Mouse (Mus musculus) midbrain, embryonic 11.5 days (tissue): Measurements from ENCODE around the gene C1s1. TPM values are rescaled to one million over a fixed set of nuclear protein-coding genes. Genes with fewer than 3 reads are reported as not detected.
"Not testable (repeated sequence)": the region's sequence is repeated elsewhere in the genome, so short reads cannot be mapped to it uniquely, and the experiment has no call there.

ENCODE experiments used
- ATAC-seq: fragments of 200-750 bp; cut with Nextera tagmentation; 2 replicates; pipeline ENCODE4 v1.8.0; 2017; ENCODE audit warnings: moderate TSS enrichment, moderate library complexity; ENCODE audit not compliant: low FRiP score
- DNase-seq: peaks from one replicate; pipeline ENCODE4 v3.0.0; 2015; ENCODE audit warnings: low spot score; ENCODE audit errors: missing footprints
- H3K27ac ChIP-seq: fragments of 300-500 bp; sonication (generic); 2 replicates; pipeline ENCODE4 v1.5.1; 2014; ENCODE audit warnings: low read depth, low read length
- H3K27me3 ChIP-seq: fragments of 300-500 bp; sonication (generic); 2 replicates; pipeline ENCODE4 v1.6.1; 2014; ENCODE audit warnings: mild to moderate bottlenecking, low read length, moderate library complexity, mixed read lengths; ENCODE audit not compliant: control insufficient read depth, insufficient read depth
- H3K36me3 ChIP-seq: fragments of 300-500 bp; sonication (generic); 2 replicates; pipeline ENCODE4 v1.6.1; 2014; ENCODE audit warnings: mild to moderate bottlenecking, low read length, moderate library complexity, mixed read lengths; ENCODE audit not compliant: control insufficient read depth, insufficient read depth
- H3K4me1 ChIP-seq: fragments of 300-500 bp; sonication (generic); 2 replicates; pipeline ENCODE4 v1.6.1; 2014; ENCODE audit warnings: low read length; ENCODE audit not compliant: control insufficient read depth, insufficient read depth
- H3K4me2 ChIP-seq: fragments of 300-500 bp; sonication (generic); 2 replicates; pipeline ENCODE4 v1.6.1; 2014; ENCODE audit warnings: mild to moderate bottlenecking, moderate library complexity
- H3K4me3 ChIP-seq: fragments of 300-500 bp; sonication (generic); 2 replicates; pipeline ENCODE4 v1.5.1; 2014; ENCODE audit warnings: low read depth, low read length
- H3K9ac ChIP-seq: fragments of 300-500 bp; sonication (generic); 2 replicates; pipeline ENCODE4 v1.6.1; 2014; ENCODE audit warnings: low read length
- H3K9me3 ChIP-seq: fragments of 300-500 bp; sonication (generic); 2 replicates; pipeline ENCODE4 v1.6.1; 2016; ENCODE audit warnings: low read length; ENCODE audit not compliant: control insufficient read depth
- WGBS: fragments of 180-500 bp; shearing (Covaris S2); extraction: QIAGEN DNeasy Blood & Tissue Kit; methylation state at CpG from one replicate; pipeline ENCODE4 v1.1.7; 2014; 5-methylcytosine and 5-hydroxymethylcytosine counted together
- polyA plus RNA-seq: library from polyadenylated mRNA; unstranded; fragments of >200 nt; fragmentation: Nextera tagmentation; extraction: Ambion mirVana; gene quantifications from 2 replicates; pipeline ENCODE4 v1.2.1, GENCODE M21; 2014

Gene C1s1
- polyA plus RNA-seq, 1 experiment from 2014 or later, result 0.44 TPM

DNA sequence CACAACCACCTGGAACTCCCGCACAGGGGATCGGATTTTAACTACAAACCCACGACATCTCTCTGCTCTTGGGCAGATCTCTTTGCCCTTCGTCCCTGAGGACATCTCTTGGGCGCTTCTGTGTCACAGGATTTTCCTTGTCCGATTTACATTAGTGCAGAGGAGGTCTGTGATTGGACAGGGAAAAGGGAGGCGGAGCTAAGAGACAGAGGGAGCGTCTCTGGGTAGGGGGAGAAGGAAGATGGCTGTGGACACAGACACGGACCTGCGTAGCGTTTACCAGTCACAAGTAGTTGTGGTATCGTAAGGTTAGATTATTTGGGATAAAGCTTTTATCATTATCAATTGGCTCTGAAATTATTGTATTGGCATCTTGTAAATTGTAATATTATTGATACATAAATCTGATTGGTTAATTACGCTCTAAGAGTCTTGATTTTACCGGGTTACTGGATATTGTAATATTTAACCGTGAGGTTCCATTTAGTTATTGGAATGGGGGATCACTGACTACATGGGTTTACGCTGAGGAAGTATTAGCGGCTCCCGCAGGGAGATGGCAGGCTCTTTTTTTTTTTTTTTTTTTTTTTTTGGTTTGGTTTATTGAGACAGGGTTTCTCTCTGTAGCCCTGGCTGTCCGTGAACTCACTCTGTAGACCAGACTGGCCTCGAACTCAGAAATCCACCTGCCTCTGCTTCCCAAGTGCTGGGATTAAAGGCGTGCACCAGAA, 56.6 kb downstream of the C1s1 start:
- no peaks in the 10 kb centered on the region for H3K36me3 ChIP-seq
- DNase-seq, result peak; percentile 88
- H3K9me3 ChIP-seq, result no peaks in the 10 kb centered on the region
- H3K4me3 ChIP-seq, result no peak overlapping the region; the same call in 1 of the 2 replicates
- no peak overlapping the region for H3K27ac ChIP-seq
- WGBS, result 31% methylated on average over 21 of the region's 21 CpGs
- H3K9ac ChIP-seq, result peak overlapping the region; percentile 28; the same call in 1 of the 2 replicates
- H3K4me1 ChIP-seq, result no peaks in the 10 kb centered on the region
- no peaks in the 10 kb centered on the region for H3K27me3 ChIP-seq
- peak overlapping the region; percentile 39 for H3K4me2 ChIP-seq
- peak; percentile 92 for ATAC-seq

DNA sequence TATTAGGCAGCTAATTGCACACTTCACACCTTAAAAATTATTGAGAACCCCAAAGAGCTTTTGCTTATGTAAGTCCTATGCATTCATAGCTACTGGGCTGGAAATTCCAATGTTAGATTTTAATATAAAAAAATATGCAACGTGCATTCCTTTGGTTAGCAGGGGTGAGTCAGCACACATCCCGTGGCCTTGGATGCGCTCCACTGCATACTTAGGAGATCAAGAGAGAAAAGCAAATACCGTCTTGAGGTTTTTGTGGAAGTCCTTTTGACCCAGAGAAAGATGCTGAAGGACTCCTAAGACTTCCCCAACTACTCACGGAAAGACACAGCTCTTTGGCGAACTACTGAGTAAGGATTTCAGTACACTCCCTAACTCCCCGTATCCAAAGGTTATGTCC, 57.3 kb downstream of the C1s1 start:
- no peaks in the 10 kb centered on the region for H3K9me3 ChIP-seq
- no peaks in the 10 kb centered on the region for H3K27me3 ChIP-seq
- H3K27ac ChIP-seq, result no peak overlapping the region
- no peak for ATAC-seq
- H3K4me2 ChIP-seq, result no peak overlapping the region; the same call in 1 of the 2 replicates
- no peaks in the 10 kb centered on the region for H3K4me1 ChIP-seq
- no peaks in the 10 kb centered on the region for H3K36me3 ChIP-seq
- DNase-seq, result no peak
- H3K4me3 ChIP-seq, result no peak overlapping the region
- 82% methylated on average over 7 of the region's 7 CpGs for WGBS
- H3K9ac ChIP-seq, result no peak overlapping the region

DNA sequence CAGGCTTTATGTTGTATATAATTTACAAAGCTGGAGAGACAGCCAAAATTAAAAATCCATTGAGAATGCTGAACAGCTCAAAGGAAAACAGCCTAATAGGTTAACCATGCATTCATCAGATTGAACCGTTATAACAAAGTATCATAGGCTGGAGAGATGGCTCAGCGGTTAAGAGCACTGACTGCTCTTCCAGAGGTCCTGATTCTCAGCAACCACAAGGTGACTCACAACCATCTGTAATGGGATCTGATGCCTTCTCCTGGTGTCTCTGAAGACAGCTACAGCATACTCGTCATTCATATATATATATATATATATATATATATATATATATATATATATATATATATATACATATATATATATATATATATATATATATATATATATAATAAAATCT, 58.3 kb downstream of the C1s1 start:
- H3K4me1 ChIP-seq, H3K27ac ChIP-seq, H3K9ac ChIP-seq, H3K36me3 ChIP-seq, DNase-seq, H3K4me3 ChIP-seq, H3K4me2 ChIP-seq, H3K27me3 ChIP-seq, ATAC-seq, H3K9me3 ChIP-seq: not testable (repeated sequence)
- WGBS, result 94% methylated on average over 3 of the region's 3 CpGs

DNA sequence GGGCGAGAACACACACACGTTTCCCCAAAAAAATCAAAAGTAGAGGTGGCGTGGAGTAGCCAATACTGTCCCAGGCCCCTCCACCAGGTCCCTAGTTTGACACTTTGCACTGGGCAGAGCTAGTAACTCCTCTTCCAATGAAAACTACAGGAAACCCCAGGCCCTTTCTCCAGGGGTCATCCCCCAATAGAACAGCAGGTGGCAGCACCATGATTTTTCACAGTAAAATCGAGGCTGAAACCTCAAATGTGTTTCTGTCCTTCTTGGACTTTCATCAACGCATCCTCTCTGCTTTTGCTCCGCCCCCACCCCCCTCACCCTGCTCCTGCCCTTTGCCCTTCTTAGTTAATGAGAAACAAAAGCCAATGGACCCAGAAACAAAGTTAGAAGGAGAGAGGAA, 60.6 kb downstream of the C1s1 start:
- no peak overlapping the region for H3K27ac ChIP-seq
- no peaks in the 10 kb centered on the region for H3K9me3 ChIP-seq
- H3K4me2 ChIP-seq, result no peak overlapping the region
- H3K4me1 ChIP-seq, result no peaks in the 10 kb centered on the region
- peak; percentile 96 for DNase-seq
- 25% methylated on average over 6 of the region's 6 CpGs for WGBS
- H3K27me3 ChIP-seq, result no peaks in the 10 kb centered on the region
- 0 out of 2 replicates have a peak, but pooled peaks have one; percentile 8 for ATAC-seq
- no peaks in the 10 kb centered on the region for H3K36me3 ChIP-seq
- no peak overlapping the region for H3K9ac ChIP-seq
- H3K4me3 ChIP-seq, result no peak overlapping the region

Other genes starting within 250 kb of the C1s1 start
- gene Cd163, start 237.7 kb downstream of the C1s1 start, polyA plus RNA-seq, result 0.03 TPM in 1 of 2 replicates, not detected in the other
- gene Pex5, start 127.3 kb downstream of the C1s1 start, polyA plus RNA-seq, result 36.4 and 39.6 TPM in 2 replicates
- 10.3 and 10.5 TPM in 2 replicates for gene Clstn3, start 77.6 kb downstream of the C1s1 start, polyA plus RNA-seq
- gene C1rl, start 49.2 kb downstream of the C1s1 start, polyA plus RNA-seq, result 0.23 and 0.28 TPM in 2 replicates
- gene C1ra, start 30.0 kb downstream of the C1s1 start, polyA plus RNA-seq, result 0.14 TPM in 1 of 2 replicates, not detected in the other
- gene C1rb, start 27.9 kb upstream of the C1s1 start, polyA plus RNA-seq, result not detected in 2 replicates
- gene C1s2, start 93.7 kb upstream of the C1s1 start, polyA plus RNA-seq, result not detected in 2 replicates
- 30.9 and 32.3 TPM in 2 replicates for gene Lpcat3, start 120.7 kb upstream of the C1s1 start, polyA plus RNA-seq
- gene Emg1, start 169.8 kb upstream of the C1s1 start, polyA plus RNA-seq, result 215 and 219 TPM in 2 replicates
- 343 and 353 TPM in 2 replicates for gene Phb2, start 170.0 kb upstream of the C1s1 start, polyA plus RNA-seq
- 5.1 and 6.3 TPM in 2 replicates for gene Ptpn6, start 196.4 kb upstream of the C1s1 start, polyA plus RNA-seq
- 532 and 550 TPM in 2 replicates for gene Grcc10, start 199.0 kb upstream of the C1s1 start, polyA plus RNA-seq
- gene Gm45234, start 213.7 kb upstream of the C1s1 start, polyA plus RNA-seq, result not detected in 2 replicates
- gene Atn1, start 214.2 kb upstream of the C1s1 start, polyA plus RNA-seq, result 8.2 and 8.4 TPM in 2 replicates
- 4.5 and 6.6 TPM in 2 replicates for gene Eno2, start 227.3 kb upstream of the C1s1 start, polyA plus RNA-seq
- gene Lrrc23, start 237.4 kb upstream of the C1s1 start, polyA plus RNA-seq, result 1.1 and 1.8 TPM in 2 replicates